Comparison of ENCODE assay signal across 19 mouse cellular contexts in the genomic region with DNA sequence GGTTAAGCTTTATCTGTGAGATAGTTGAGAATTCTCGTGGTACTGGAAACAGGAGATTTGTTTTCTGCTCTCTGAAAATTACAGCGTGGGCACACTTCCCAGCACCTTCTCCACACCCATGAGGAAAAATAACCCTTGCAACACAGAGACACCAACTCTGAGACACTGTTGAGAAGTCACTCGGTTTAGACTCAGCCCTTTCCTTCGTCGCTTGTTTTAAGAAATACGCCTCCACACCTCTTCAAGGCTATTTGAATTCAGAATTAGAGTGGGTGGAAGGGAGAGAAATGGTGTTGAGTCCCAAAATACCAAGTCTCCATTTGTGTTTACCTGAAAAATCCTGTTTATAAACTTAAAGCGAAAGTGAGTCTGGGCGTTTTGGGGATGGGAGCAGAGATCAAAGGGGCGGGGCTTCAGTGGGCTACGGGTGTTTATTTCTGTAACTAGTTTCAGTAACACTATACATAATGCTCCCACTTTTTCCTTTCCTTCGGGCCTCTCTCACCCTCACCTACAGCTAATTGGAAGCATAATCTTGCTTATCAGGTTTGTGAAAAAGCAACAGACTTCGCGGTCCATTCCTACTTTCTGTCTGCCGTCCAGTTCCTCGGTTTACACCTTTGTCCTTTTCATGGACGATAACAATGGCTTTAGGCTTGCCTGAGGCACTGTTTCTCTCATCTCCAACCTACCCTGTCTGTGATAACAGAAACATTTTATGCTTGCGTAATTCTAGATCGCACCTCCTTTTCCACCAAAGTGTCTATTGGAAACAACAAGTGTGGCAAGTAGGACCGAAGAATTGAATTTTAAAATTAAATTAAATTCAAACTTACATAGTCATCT.
A peak's percentile ranks its signal among the peaks of the same experiment; 100 is the strongest.
DNase-seq lines count a peak whose midpoint lies in the region; ATAC-seq lines count a peak whose summit lies in the region.
"Had no signal": no experiment of that assay in that cellular context is flagged by ENCODE, and none has a peak within 500 bp of the region (broad histone marks: within the 10 kb centered on the region; RNA-seq: fewer than 3 reads in every experiment).

No protein-coding gene starts in this region.

- no peak for DNase-seq in frontal cortex, postnatal 25 days (ENCODE audit: low spot score in 2 of 2)
- peak; percentile 67 for DNase-seq in A20 (ENCODE audit: low read depth, low spot score)
- DNase-seq in ES-CJ7 (ENCODE audit: low read depth, low spot score) = peak; percentile 74
- DNase-seq in brain, adult 2 months (ENCODE audit: low read depth, low spot score) = peak; percentile 55
- DNase-seq in cerebellum, postnatal 36 days = no peak
- DNase-seq in cerebellum, postnatal 25 days = no peak
- DNase-seq: adrenal gland, adult 8-10 months; adrenal gland, postnatal 36 days; cerebellum, adult 11 months; cerebellum, adult 8-10 months; cerebellum, postnatal 14 days; gastrocnemius, adult 2 months; gastrocnemius, postnatal 25 days; heart, postnatal 10 days; heart, postnatal 4 days had no signal

- peak; percentile 58 for ATAC-seq in frontal cortex, adult (ENCODE audit: low TSS enrichment)
- ATAC-seq: forebrain, embryonic 16.5 days; hindbrain, postnatal 0 days; Patski had no signal

Comparison
In these comparisons a context has a peak if more than half of its experiments do, and no peak if none do; other contexts are left out.
1. DNase-seq: peak in A20 (single experiment), ES-CJ7 (single experiment) and brain, adult 2 months (single experiment); none in frontal cortex, postnatal 25 days (0 of 2), cerebellum, postnatal 36 days (0 of 2) and cerebellum, postnatal 25 days (0 of 2).